Mouse (Mus musculus) intestine, embryonic 15.5 days (tissue): ENCODE measurements around the gene Atp6v1g1. TPM values are rescaled to one million over a fixed set of nuclear protein-coding genes. Genes with fewer than 3 reads are reported as not detected.

ENCODE experiments used
- ATAC-seq: fragments of 200-750 bp; cut with Nextera tagmentation; 2 replicates; pipeline ENCODE4 v1.8.0; 2017; ENCODE audit warnings: moderate TSS enrichment, moderate library complexity
- H3K27ac ChIP-seq: fragments of 300-500 bp; sonication (generic); 2 replicates; pipeline ENCODE4 v1.5.1; 2015; ENCODE audit warnings: mild to moderate bottlenecking, inconsistent platforms
- H3K27me3 ChIP-seq: fragments of 300-500 bp; sonication (generic); replicated peaks from 2 replicates; pipeline ENCODE4 v1.6.1; 2015; ENCODE audit warnings: inconsistent platforms
- H3K36me3 ChIP-seq: fragments of 300-500 bp; sonication (generic); 2 replicates; pipeline ENCODE4 v1.6.1; 2015; ENCODE audit warnings: inconsistent platforms
- H3K4me1 ChIP-seq: fragments of 300-500 bp; sonication (generic); replicated peaks from 2 replicates; pipeline ENCODE4 v1.6.1; 2015; ENCODE audit warnings: inconsistent platforms
- H3K4me2 ChIP-seq: fragments of 300-500 bp; sonication (generic); replicated peaks from 2 replicates; pipeline ENCODE4 v1.6.1; 2015; ENCODE audit warnings: mild to moderate bottlenecking, inconsistent platforms
- H3K4me3 ChIP-seq: fragments of 300-500 bp; sonication (generic); replicated peaks from 2 replicates; pipeline ENCODE4 v1.5.1; 2015; ENCODE audit warnings: inconsistent platforms
- H3K9ac ChIP-seq: fragments of 300-500 bp; sonication (generic); 2 replicates; pipeline ENCODE4 v1.6.1; 2015; ENCODE audit warnings: inconsistent platforms
- H3K9me3 ChIP-seq: fragments of 300-500 bp; sonication (generic); 2 replicates; pipeline ENCODE4 v1.6.1; 2016; ENCODE audit warnings: inconsistent platforms
- WGBS: fragments of 180-500 bp; shearing (Covaris S2); methylation state at CpG from one replicate; pipeline ENCODE4 v1.1.7; 2015; 5-methylcytosine and 5-hydroxymethylcytosine counted together
- polyA plus RNA-seq: library from polyadenylated mRNA; unstranded; fragments of >200 nt; fragmentation: Nextera tagmentation; extraction: Ambion mirVana; gene quantifications from 2 replicates; pipeline ENCODE4 v1.2.1, GENCODE M21; 2015

Gene Atp6v1g1
- polyA plus RNA-seq, 1 experiment from 2014 or later: 316 TPM

DNA sequence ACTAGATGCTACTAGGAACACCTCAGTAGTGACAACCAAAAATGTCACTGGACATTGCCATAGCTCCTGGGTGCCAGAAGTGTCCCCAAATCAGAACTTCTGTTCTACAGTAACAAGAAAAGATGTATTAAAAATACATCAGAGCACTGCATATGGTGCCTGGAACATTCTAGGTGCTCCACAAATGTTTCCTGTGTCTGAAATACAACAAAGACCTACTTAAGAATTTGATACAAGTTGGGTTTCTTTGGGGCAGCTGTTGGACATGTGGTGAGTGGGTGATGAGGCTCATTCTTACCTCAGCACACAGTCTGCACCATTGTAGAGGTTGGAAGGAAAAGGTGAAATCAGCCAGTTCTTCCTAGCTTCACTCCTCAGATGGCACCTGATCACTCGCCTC is 8.3 kb downstream of the Atp6v1g1 start:
- no peak for ATAC-seq
- peaks cover 16% of the 10 kb centered on the region; the same call in 1 of the 2 replicates for H3K4me1 ChIP-seq
- no peaks in the 10 kb centered on the region for H3K27me3 ChIP-seq
- H3K9ac ChIP-seq: no peak overlapping the region
- H3K27ac ChIP-seq: no peak overlapping the region
- H3K4me3 ChIP-seq: no peak overlapping the region
- 97% methylated on average over 1 of the region's 1 CpGs for WGBS
- H3K4me2 ChIP-seq: no peak overlapping the region
- peaks cover 29% of the 10 kb centered on the region for H3K36me3 ChIP-seq
- H3K9me3 ChIP-seq: no peaks in the 10 kb centered on the region

DNA sequence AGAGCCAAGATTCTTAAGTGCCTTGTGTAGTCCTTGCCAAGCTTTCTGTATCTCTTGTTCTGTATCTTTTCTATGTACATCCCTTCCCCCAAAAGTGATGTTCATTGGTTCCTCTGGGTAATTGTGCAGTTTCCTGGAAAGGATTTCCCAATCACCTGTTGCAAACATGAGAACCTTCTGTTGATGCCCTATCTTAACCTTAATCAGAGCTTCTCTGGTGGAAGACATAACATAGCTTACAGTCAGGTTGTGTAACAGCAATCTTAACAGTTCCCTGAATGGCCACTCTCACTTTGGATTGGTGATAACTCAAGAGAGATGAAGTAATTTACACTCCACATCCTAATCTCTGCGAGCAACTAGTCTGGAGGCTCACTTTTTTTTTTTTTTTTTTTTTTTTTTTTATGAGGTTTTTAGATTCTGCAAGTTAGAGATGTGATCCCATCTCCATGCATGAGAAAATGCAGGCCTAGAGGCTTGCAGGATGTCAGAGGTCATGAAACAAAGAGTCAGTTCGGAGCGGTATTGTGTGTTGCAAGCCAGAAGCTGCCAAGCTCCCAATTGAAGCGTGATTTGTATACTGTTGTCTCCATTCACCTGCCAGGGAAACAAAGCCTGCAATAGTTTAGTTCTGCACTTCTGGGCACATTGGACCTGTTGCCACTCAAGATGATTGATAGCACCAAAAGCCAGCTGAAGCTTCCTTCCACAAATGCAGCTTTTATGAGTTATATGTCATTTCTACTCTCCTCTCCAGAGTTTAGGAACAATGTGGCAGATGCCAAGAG is 9.4 kb downstream of the Atp6v1g1 start:
- ATAC-seq: no peak
- no peaks in the 10 kb centered on the region for H3K27me3 ChIP-seq
- H3K9me3 ChIP-seq: no peaks in the 10 kb centered on the region
- whole genome bisulfite sequencing: 61% methylated on average over 4 of the region's 4 CpGs
- H3K9ac ChIP-seq: no peak overlapping the region
- H3K4me1 ChIP-seq: peaks cover 17% of the 10 kb centered on the region; the same call in 1 of the 2 replicates
- H3K4me3 ChIP-seq: no peak overlapping the region
- H3K4me2 ChIP-seq: no peak overlapping the region
- H3K27ac ChIP-seq: no peak overlapping the region
- peaks cover 26% of the 10 kb centered on the region for H3K36me3 ChIP-seq

DNA sequence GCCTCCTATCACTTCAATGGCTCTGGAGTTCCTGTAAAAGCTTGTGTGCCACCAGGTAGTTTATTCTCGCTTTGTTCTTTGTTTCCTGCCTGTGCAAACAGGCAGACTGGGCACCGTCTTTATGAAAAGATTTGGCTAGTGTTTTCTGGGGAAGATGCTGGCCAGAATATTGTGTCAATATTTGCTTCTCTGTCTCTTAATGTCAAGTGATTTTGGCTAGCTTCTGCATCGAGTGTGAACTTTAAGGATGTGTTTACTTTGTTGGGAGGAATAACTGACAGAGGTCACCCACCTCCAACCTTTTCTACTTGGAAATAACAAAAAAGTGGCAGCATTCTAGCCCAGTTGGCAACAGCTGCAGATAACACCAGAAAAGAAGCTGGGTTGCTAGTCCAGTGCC is 10.0 kb downstream of the Atp6v1g1 start:
- 39% methylated on average over 3 of the region's 3 CpGs for WGBS
- H3K4me3 ChIP-seq: no peak overlapping the region

DNA sequence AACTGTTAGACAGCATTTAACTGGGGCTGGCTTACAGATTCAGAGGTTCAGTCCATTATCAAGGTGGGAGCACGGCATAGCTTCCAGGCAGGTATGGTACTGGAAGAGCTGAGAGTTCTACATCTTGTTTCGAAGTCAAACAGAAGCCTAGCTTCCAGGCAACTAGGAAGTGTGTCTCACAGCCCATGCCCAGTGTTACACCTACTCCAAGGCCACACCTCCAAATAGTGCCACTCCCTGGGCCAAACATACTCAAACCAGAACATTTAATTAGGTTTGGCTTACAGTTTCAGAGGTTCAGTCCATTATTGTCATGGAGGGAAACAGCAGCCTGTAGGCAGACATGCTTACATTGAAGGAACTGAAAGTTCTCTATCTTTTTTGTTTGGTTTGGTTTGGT is 10.5 kb downstream of the Atp6v1g1 start:
- Histone ChIP-seq H3K4me3 (no peak overlapping the region), H3K4me1 (peaks cover 28% of the 10 kb centered on the region; the same call in 1 of the 2 replicates), H3K9ac (no peak overlapping the region), H3K4me2 (no peak overlapping the region), H3K36me3 (peaks cover 21% of the 10 kb centered on the region; the same call in 1 of the 2 replicates), H3K9me3 (no peaks in the 10 kb centered on the region), H3K27ac (no peak overlapping the region), H3K27me3 (no peaks in the 10 kb centered on the region)
- 86% methylated on average over 2 of the region's 2 CpGs for WGBS
- no peak for ATAC-seq

More for the DNA sequence above, 10.0 kb downstream of the Atp6v1g1 start:
- Histone ChIP-seq H3K9me3 (no peaks in the 10 kb centered on the region), H3K27me3 (no peaks in the 10 kb centered on the region), H3K4me1 (peaks cover 23% of the 10 kb centered on the region; the same call in 1 of the 2 replicates), H3K27ac (no peak overlapping the region), H3K4me2 (no peak overlapping the region), H3K9ac (no peak overlapping the region), H3K36me3 (peaks cover 22% of the 10 kb centered on the region; the same call in 1 of the 2 replicates)
- ATAC-seq: no peak

DNA sequence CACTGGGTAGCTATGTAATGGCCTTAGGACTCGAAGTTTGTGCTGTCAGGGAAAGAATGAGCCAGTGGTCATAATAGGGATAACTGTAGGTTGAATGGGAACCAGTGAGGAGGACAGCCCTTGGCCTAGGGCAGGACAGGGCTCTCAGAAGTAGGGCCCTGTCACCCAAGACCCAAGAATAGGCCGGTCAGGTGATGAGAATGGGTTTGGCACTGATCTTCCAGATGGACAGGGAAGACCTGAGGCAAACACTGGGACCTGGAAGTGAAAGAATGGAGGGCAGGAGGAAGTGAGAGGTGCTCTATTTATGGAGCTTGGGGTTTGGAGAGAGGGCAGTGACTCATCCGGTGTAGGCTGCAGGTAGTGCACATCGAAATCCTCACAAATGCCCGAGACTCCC is 12.1 kb downstream of the Atp6v1g1 start:
- H3K4me2 ChIP-seq: 0 out of 2 replicates have a peak overlapping the region, but pooled peaks have one; percentile 82
- H3K36me3 ChIP-seq: peaks cover 11% of the 10 kb centered on the region; the same call in 1 of the 2 replicates
- ATAC-seq: no peak
- 65% methylated on average over 5 of the region's 5 CpGs for WGBS
- H3K27me3 ChIP-seq: no peaks in the 10 kb centered on the region
- H3K9me3 ChIP-seq: no peaks in the 10 kb centered on the region
- peaks cover 40% of the 10 kb centered on the region for H3K4me1 ChIP-seq
- H3K4me3 ChIP-seq: no peak overlapping the region
- peak overlapping the region; percentile 11; the same call in 1 of the 2 replicates for H3K27ac ChIP-seq
- no peak overlapping the region for H3K9ac ChIP-seq

DNA sequence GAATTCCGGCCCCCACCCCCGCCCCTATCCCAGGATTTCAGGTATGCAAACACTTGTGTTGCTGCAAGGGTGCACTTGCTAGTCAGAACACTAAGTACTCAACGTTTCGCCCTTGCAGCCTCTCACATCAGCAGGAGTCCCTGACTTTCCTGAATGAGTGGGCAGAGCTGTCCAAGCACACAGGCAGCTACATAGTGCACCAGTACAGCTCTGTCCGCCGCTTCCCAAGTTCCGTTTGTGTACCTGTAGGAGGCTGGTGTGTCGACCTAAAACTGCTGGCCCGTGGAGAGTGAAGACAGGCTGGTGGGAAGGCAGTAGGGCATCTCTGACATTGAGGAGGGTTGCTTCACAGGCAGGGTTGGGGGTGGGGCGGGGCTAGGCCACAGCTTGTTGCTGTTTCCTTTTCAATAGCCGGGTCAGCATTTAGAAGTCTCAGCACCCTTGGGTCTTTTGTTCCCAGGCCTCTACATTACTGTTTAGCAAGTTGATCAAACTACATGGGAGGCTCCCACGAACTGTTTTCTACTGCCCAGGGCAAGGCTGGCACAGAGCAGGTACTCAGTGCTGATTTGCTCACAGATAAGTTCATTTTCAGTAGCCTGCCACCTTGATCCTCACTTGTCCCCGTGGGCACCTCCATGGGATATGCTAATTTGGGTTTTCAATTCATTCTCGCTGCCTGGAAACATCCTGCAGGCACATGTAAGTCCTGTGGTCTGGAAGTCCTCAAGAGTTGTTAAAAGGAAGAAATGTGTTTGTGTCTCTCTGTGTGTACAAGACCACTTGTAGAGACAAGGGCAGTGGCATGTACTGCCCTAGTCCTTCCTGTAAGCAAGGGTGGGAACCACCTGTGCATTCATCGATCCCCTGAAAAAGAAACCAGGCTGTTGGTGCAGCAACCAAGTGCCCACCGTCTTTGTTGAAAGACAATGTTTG is 12.8 kb downstream of the Atp6v1g1 start:
- Histone ChIP-seq H3K27me3 (no peaks in the 10 kb centered on the region), H3K9ac (peak overlapping the region; percentile 88; the same call in 1 of the 2 replicates), H3K4me3 (peak overlapping the region; percentile 72; the same call in 1 of the 2 replicates), H3K4me1 (peaks cover 47% of the 10 kb centered on the region), H3K27ac (peak overlapping the region; percentile 11; the same call in 1 of the 2 replicates), H3K36me3 (0 out of 2 replicates have a peak, but pooled peaks cover 4% of the 10 kb centered on the region), H3K9me3 (no peaks in the 10 kb centered on the region), H3K4me2 (peak overlapping the region; percentile 82)
- 33% methylated on average over 16 of the region's 16 CpGs for WGBS
- no peak for ATAC-seq

DNA sequence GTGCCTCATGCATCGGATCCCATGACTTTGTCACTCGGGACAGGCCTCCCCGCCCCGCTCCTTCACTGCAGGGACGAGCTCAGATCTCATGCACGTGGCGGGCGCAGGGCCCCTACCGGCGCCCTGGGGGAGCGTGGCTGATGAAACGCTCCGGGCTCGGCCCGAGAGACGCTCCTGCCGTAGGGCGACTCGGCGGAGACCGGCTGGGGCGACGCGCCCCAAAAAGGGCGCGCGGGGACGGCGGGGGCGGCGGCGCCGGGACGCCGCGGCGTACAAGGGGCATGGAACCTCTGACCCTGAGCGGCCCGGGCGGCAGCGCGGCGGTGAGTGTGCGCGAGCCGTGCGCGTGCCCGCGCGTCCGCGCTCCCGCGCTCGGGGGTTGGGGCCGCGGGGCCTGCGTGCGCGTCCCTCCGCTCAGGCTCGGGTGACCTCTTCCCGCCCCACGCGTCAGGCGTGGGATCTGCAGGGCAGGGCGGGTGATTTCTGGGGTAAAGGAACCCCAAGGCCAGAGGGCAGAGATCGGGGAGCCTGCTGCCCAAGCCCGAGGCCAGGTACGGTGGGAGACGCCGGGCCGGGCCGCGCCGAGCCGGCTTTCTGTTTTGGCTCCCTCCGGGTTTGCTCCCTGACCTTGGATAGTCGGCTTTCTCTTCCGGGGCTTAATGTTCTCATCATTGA is 14.0 kb downstream of the Atp6v1g1 start, which contains the start of gene Tmem268:
TSS of gene Tmem268 (plus strand) at position 375 of the 675 bp plus-strand sequence.
- peak within 1 kb of the TSS; percentile 88 for H3K9ac ChIP-seq
- under 1% methylated on average over 77 of the region's 81 CpGs for WGBS
- peak within 1 kb of the TSS; percentile 72 for H3K4me3 ChIP-seq
- peak; percentile 85 for ATAC-seq
- H3K27ac ChIP-seq: peak within 1 kb of the TSS; percentile 88
- H3K9me3 ChIP-seq: no peaks in the 10 kb centered on the region
- peaks cover 49% of the 10 kb centered on the region for H3K4me1 ChIP-seq
- H3K27me3 ChIP-seq: no peaks in the 10 kb centered on the region
- H3K36me3 ChIP-seq: no peaks in the 10 kb centered on the region
- H3K4me2 ChIP-seq: peak within 1 kb of the TSS; percentile 82

DNA sequence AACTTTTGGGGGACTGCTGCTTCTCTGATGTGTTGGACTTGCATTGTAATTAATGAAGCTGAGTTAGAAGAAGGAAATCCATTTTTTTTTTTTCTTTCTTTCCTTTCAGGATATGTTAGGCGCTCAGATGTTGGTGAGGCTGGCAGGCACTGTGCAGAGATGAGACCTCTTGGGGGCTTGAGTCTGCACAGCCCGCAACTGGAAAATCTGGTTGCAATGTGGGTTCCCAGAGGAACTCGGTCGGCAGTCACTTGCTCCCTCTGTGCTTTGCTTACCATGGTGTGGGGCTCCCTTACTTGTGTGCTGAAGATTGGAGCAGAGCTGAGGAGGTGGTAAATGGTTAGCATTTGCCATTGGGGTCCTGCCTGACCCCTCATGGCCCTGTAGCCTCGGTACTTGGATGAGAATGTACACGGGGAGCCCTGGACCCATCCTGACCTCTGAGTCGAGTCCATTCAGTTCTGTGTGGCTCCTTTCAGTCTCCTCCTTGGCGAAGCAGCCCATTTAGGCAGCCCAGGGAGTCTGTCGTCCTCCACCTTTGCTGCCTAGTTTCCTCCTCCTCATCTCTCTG is 14.6 kb downstream of the Atp6v1g1 start:
- no peaks in the 10 kb centered on the region for H3K27me3 ChIP-seq
- peak overlapping the region; percentile 88 for H3K27ac ChIP-seq
- H3K4me2 ChIP-seq: peak overlapping the region; percentile 82
- no peaks in the 10 kb centered on the region for H3K9me3 ChIP-seq
- no peak for ATAC-seq
- peak overlapping the region; percentile 72 for H3K4me3 ChIP-seq
- 38% methylated on average over 9 of the region's 9 CpGs for WGBS
- peak overlapping the region; percentile 88 for H3K9ac ChIP-seq
- H3K36me3 ChIP-seq: no peaks in the 10 kb centered on the region
- H3K4me1 ChIP-seq: peaks cover 49% of the 10 kb centered on the region

DNA sequence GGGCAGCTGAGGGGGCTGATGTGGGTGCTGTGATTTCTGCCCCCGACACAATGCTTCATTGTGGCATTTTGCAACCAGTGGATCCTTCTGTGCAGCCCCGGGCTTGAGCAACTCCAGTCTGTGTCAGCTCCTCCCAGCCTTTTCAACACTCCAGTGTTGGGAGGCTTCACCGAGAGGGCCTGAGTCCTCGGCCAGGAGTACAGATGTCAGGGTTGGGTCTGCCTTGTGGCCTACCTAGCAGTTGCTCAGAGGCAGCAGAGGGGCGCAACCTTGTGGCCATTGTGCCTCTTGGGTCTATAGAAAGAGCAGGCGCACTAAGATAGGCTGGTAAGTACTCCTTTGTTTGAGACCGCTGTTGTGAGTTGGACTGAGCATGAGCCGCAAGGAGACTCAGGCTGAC is 15.5 kb downstream of the Atp6v1g1 start:
- Histone ChIP-seq H3K9ac (no peak overlapping the region), H3K27me3 (no peaks in the 10 kb centered on the region), H3K9me3 (no peaks in the 10 kb centered on the region), H3K4me2 (peak overlapping the region; percentile 82), H3K4me3 (no peak overlapping the region), H3K36me3 (no peaks in the 10 kb centered on the region), H3K27ac (0 out of 2 replicates have a peak overlapping the region, but pooled peaks have one; percentile 4), H3K4me1 (peaks cover 49% of the 10 kb centered on the region)
- peak; percentile 2; the same call in 1 of the 2 replicates for ATAC-seq
- WGBS: 71% methylated on average over 8 of the region's 8 CpGs

DNA sequence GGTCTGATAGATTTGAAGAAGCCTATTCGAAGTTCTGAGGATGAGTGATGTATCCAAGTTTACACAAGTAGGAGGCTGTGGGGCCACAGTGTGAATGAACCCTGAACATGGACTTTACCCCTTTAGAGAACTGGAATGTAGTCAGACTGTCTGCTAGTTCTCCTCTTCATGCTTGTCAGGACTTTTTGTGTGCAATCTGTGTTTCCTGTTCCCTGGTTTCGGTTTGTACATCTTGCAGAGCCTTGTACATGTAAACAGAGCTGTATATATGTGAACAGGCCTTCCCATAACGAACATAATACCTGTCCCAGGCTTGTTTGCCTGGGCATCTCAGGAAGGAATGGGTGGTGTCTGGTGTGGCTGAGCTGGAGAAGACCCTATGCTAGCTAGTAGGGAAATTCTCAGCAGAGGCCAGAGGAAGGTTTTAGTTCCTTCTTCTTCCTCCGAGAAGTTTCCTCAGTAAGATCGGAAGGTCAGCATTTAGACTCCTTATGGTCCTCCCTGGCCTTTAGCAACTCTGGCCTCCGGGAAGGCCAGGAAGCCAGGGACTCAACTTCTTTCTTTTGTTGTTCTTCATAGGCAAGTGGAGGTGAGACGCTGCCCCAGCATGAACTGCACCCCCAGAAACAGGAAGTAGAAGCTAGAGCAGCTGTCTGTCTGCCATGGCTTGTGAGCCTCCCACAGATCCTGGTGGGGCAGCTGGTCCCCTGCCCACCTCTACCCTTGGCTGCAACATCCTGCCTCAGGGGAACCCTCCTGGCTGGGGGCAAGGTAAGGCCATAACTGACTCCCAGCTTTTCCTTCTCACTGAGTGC is 17.5 kb downstream of the Atp6v1g1 start:
- Histone ChIP-seq H3K27ac (peak overlapping the region; percentile 77), H3K4me3 (no peak overlapping the region), H3K9me3 (no peaks in the 10 kb centered on the region), H3K9ac (no peak overlapping the region), H3K36me3 (no peaks in the 10 kb centered on the region), H3K27me3 (no peaks in the 10 kb centered on the region), H3K4me1 (peaks cover 41% of the 10 kb centered on the region), H3K4me2 (peak overlapping the region; percentile 41)
- peak; percentile 62 for ATAC-seq
- 43% methylated on average over 7 of the region's 7 CpGs for WGBS
